Mouse (Mus musculus) E14TG2a.4 (cell line): ENCODE measurements around the gene Gm28048.

Source experiments
- H3K27me3 ChIP-seq: 2 replicates; pipeline ENCODE4 v1.6.1; 2014; ENCODE audit warnings: low read length, control low read depth; ENCODE audit not compliant: insufficient read depth
- H3K36me3 ChIP-seq: 2 replicates; pipeline ENCODE4 v1.6.1; 2014; ENCODE audit warnings: low read length, control low read depth; ENCODE audit not compliant: insufficient read depth
- H3K4me1 ChIP-seq: replicated peaks from 2 replicates; pipeline ENCODE4 v1.6.1; 2014; ENCODE audit warnings: low read depth, low read length, control low read depth
- H3K4me3 ChIP-seq: replicated peaks from 2 replicates; pipeline ENCODE4 v1.5.1; 2014; ENCODE audit warnings: mild to moderate bottlenecking, low read length
- H3K9me3 ChIP-seq: 2 replicates; pipeline ENCODE4 v1.6.1; 2014; ENCODE audit warnings: low read length, control low read depth
- CTCF ChIP-seq: conservative IDR thresholded peaks from 2 replicates; pipeline ENCODE4 v1.5.1; 2014; ENCODE audit warnings: low read length
- NANOG ChIP-seq: IDR thresholded peaks from 2 replicates; pipeline ENCODE4 v1.6.1; 2014; ENCODE audit warnings: borderline replicate concordance, low read length, mixed read lengths
- POU5F1 ChIP-seq: IDR thresholded peaks from 2 replicates; pipeline ENCODE4 v1.6.1; 2014; ENCODE audit warnings: low read length, borderline replicate concordance

Gene Gm28048

GRCm38 (mm10) chr11:22846960-22847731 lies 134.7 kb downstream of the Gm28048 start:
- Histone ChIP-seq H3K9me3 (no peaks in the 10 kb centered on the region), H3K4me3 (peak overlapping the region; percentile 21; the same call in 1 of the 2 replicates), H3K36me3 (peaks cover 20% of the 10 kb centered on the region; the same call in 1 of the 2 replicates), H3K27me3 (no peaks in the 10 kb centered on the region), H3K4me1 (peaks cover 97% of the 10 kb centered on the region)
- no peak for TF ChIP-seq NANOG
- TF ChIP-seq CTCF, result no peak
- no peak for TF ChIP-seq POU5F1

GRCm38 (mm10) chr11:22846093-22846835 lies 135.6 kb downstream of the Gm28048 start:
- Histone ChIP-seq H3K4me1 (peaks cover 96% of the 10 kb centered on the region), H3K4me3 (peak overlapping the region; percentile 21), H3K27me3 (no peaks in the 10 kb centered on the region), H3K36me3 (peaks cover 21% of the 10 kb centered on the region; the same call in 1 of the 2 replicates), H3K9me3 (no peaks in the 10 kb centered on the region)
- TF ChIP-seq NANOG (no peak), POU5F1 (no peak), CTCF (no peak)

- TF ChIP-seq POU5F1, result no peak
- no peak for TF ChIP-seq CTCF
- no peak for TF ChIP-seq NANOG
- peaks cover 33% of the 10 kb centered on the region for H3K36me3 ChIP-seq
- H3K4me1 ChIP-seq, result peaks cover 96% of the 10 kb centered on the region
- H3K9me3 ChIP-seq, result no peaks in the 10 kb centered on the region
- no peak overlapping the region for H3K4me3 ChIP-seq
- no peaks in the 10 kb centered on the region for H3K27me3 ChIP-seq
Observed at GRCm38 (mm10) chr11:22844754-22845718, 136.9 kb downstream of the Gm28048 start.

GRCm38 (mm10) chr11:22839456-22839855 lies 142.4 kb downstream of the Gm28048 start:
- H3K4me3 ChIP-seq, result no peak overlapping the region; the same call in 1 of the 2 replicates
- H3K9me3 ChIP-seq, result no peaks in the 10 kb centered on the region
- TF ChIP-seq POU5F1, result no peak
- TF ChIP-seq CTCF, result no peak
- no peak for TF ChIP-seq NANOG
- peaks cover 60% of the 10 kb centered on the region for H3K36me3 ChIP-seq
- no peaks in the 10 kb centered on the region for H3K27me3 ChIP-seq
- peaks cover 95% of the 10 kb centered on the region for H3K4me1 ChIP-seq

GRCm38 (mm10) chr11:22838361-22838760 lies 143.5 kb downstream of the Gm28048 start:
- Histone ChIP-seq H3K9me3 (no peaks in the 10 kb centered on the region), H3K4me1 (peaks cover 95% of the 10 kb centered on the region), H3K4me3 (no peak overlapping the region), H3K36me3 (peaks cover 69% of the 10 kb centered on the region), H3K27me3 (no peaks in the 10 kb centered on the region)
- no peak for TF ChIP-seq CTCF
- TF ChIP-seq POU5F1, result no peak
- no peak for TF ChIP-seq NANOG

GRCm38 (mm10) chr11:22836269-22836668 lies 145.6 kb downstream of the Gm28048 start:
- no peaks in the 10 kb centered on the region for H3K27me3 ChIP-seq
- peaks cover 75% of the 10 kb centered on the region for H3K36me3 ChIP-seq
- H3K4me3 ChIP-seq, result no peak overlapping the region
- H3K4me1 ChIP-seq, result peaks cover 97% of the 10 kb centered on the region
- TF ChIP-seq POU5F1, result no peak
- no peak for TF ChIP-seq CTCF
- no peak for TF ChIP-seq NANOG
- no peaks in the 10 kb centered on the region for H3K9me3 ChIP-seq

- no peak for TF ChIP-seq CTCF
- TF ChIP-seq NANOG, result no peak
- no peak for TF ChIP-seq POU5F1
Observed at GRCm38 (mm10) chr11:22832600-22832999, 149.3 kb downstream of the Gm28048 start.

GRCm38 (mm10) chr11:22831916-22832315 lies 150.0 kb downstream of the Gm28048 start:
- Histone ChIP-seq H3K4me1 (peaks cover 97% of the 10 kb centered on the region), H3K9me3 (peaks cover 12% of the 10 kb centered on the region), H3K27me3 (no peaks in the 10 kb centered on the region)

More at GRCm38 (mm10) chr11:22832600-22832999, 149.3 kb downstream of the Gm28048 start:
- H3K9me3 ChIP-seq, result peaks cover 5% of the 10 kb centered on the region
- H3K27me3 ChIP-seq, result no peaks in the 10 kb centered on the region
- peaks cover 70% of the 10 kb centered on the region for H3K36me3 ChIP-seq
- peak overlapping the region; percentile 35 for H3K4me3 ChIP-seq
- H3K4me1 ChIP-seq, result peaks cover 97% of the 10 kb centered on the region

More at GRCm38 (mm10) chr11:22831916-22832315, 150.0 kb downstream of the Gm28048 start:
- H3K4me3 ChIP-seq, result peak overlapping the region; percentile 35
- no peak for TF ChIP-seq CTCF
- no peak for TF ChIP-seq NANOG
- TF ChIP-seq POU5F1, result no peak
- peaks cover 73% of the 10 kb centered on the region for H3K36me3 ChIP-seq
